In the genomic region with DNA sequence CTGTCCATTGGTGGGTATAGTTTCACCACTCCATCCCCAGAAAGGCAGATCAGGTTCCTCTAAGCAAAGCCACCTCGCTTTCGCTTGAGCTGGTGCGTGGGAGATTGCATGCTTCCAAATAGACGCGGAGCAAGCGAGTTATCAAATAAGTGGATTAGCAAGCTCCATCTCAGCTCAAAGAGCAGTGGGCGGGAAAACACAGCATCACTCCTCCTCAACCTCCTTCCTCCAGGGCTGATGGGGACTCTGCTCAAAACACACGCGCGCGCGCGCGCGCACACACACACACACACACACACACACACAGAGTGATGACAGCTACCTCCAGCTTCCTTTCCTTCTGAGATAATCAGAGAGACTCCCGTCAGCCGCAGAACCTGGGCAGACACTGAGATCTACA, we compare ENCODE assay signal across 24 mouse cellular contexts. TPM values are rescaled to one million over a fixed set of nuclear protein-coding genes. Genes with fewer than 3 reads are reported as not detected.
DNase-seq lines count a peak whose midpoint lies in the region; ATAC-seq lines count a peak whose summit lies in the region.
"Had no signal": no experiment of that assay in that cellular context is flagged by ENCODE, and none has a peak within 500 bp of the region (broad histone marks: within the 10 kb centered on the region; RNA-seq: fewer than 3 reads in every experiment).

No protein-coding gene starts in this region.

- no peak overlapping the region for H3K9ac ChIP-seq in forebrain, embryonic 13.5 days
- H3K9ac ChIP-seq in liver, embryonic 11.5 days (ENCODE audit: low read depth, low read length): no peak overlapping the region
- H3K9ac ChIP-seq: embryonic facial prominence, embryonic 13.5 days; forebrain, postnatal 0 days; hindbrain, embryonic 13.5 days; intestine, embryonic 15.5 days; midbrain, embryonic 12.5 days; neural tube, embryonic 15.5 days had no signal

- H3K4me2 ChIP-seq in forebrain, embryonic 13.5 days: no peak overlapping the region
- H3K4me2 ChIP-seq in liver, embryonic 11.5 days: no peak overlapping the region
- H3K4me2 ChIP-seq: embryonic facial prominence, embryonic 13.5 days; heart, embryonic 11.5 days; hindbrain, embryonic 13.5 days; intestine, embryonic 15.5 days; midbrain, embryonic 12.5 days; neural tube, embryonic 15.5 days had no signal

- H3K9me3 ChIP-seq in forebrain, embryonic 13.5 days (replicated peaks): 0 out of 2 replicates have a peak, but pooled peaks cover 4% of the 10 kb centered on the region
- H3K9me3 ChIP-seq in liver, embryonic 11.5 days (ENCODE audit: control insufficient read depth, low read length): no peaks in the 10 kb centered on the region
- H3K9me3 ChIP-seq: G1E; hindbrain, embryonic 13.5 days; intestine, embryonic 15.5 days; midbrain, embryonic 12.5 days; neural tube, embryonic 15.5 days had no signal

- DNase-seq in frontal cortex, postnatal 25 days (ENCODE audit: low spot score in 2 of 2): no peak
- DNase-seq in left cerebral cortex, adult 11 months (ENCODE audit: low spot score): peak; percentile 63
- no peak for DNase-seq in left cerebral cortex, postnatal 10 days (ENCODE audit: extremely low spot score in 1 of 2, low spot score in 2 of 2)
- peak; percentile 40 to 47 for DNase-seq in frontal cortex, postnatal 10 days (ENCODE audit: low spot score in 2 of 2)
- peak; percentile 65 to 79 for DNase-seq in right cerebral cortex, postnatal 10 days (ENCODE audit: low spot score in 2 of 2)
- DNase-seq in liver, embryonic 11.5 days (ENCODE audit: low spot score): no peak
- DNase-seq: adrenal gland, adult 2 months; cerebellum, adult 18-20 months; forebrain, postnatal 0 days; heart, postnatal 14 days; lung, adult 2 months; thymus, postnatal 36 days had no signal

- peaks cover 5% of the 10 kb centered on the region; the same call in 1 of the 2 replicates for H3K36me3 ChIP-seq in forebrain, embryonic 13.5 days (ENCODE audit: poor library complexity, severe bottlenecking)
- H3K36me3 ChIP-seq in liver, embryonic 11.5 days (ENCODE audit: control insufficient read depth, insufficient read depth, low read length): no peaks in the 10 kb centered on the region
- H3K36me3 ChIP-seq: embryonic facial prominence, embryonic 13.5 days; G1E; hindbrain, embryonic 13.5 days; intestine, embryonic 15.5 days; neural tube, embryonic 15.5 days had no signal

- H3K4me3 ChIP-seq in forebrain, embryonic 13.5 days: no peak overlapping the region
- no peak overlapping the region for H3K4me3 ChIP-seq in liver, embryonic 11.5 days (ENCODE audit: low read depth, low read length)
- H3K4me3 ChIP-seq: embryonic facial prominence, embryonic 13.5 days; hindbrain, embryonic 13.5 days; intestine, embryonic 15.5 days; midbrain, embryonic 12.5 days; myocyte; neural tube, embryonic 15.5 days had no signal

- peak; percentile 72 for ATAC-seq in frontal cortex, adult (ENCODE audit: low TSS enrichment)
- ATAC-seq in forebrain, embryonic 13.5 days: no peak
- ATAC-seq in liver, embryonic 11.5 days (replicated peaks; ENCODE audit: low FRiP score): no peak
- ATAC-seq: CD4-positive, CD25-positive, alpha-beta regulatory T cell, adult 4 months; forebrain, postnatal 0 days; intestine, embryonic 15.5 days had no signal

- no peaks in the 10 kb centered on the region for H3K4me1 ChIP-seq in forebrain, embryonic 13.5 days
- no peaks in the 10 kb centered on the region for H3K4me1 ChIP-seq in liver, embryonic 11.5 days (replicated peaks; ENCODE audit: control insufficient read depth, insufficient read depth, low read length)
- H3K4me1 ChIP-seq: intestine, embryonic 15.5 days; midbrain, embryonic 12.5 days; neural tube, embryonic 15.5 days had no signal

- H3K27ac ChIP-seq in forebrain, embryonic 13.5 days: no peak overlapping the region
- H3K27ac ChIP-seq in liver, embryonic 11.5 days (ENCODE audit: low read depth, low read length): no peak overlapping the region
- H3K27ac ChIP-seq: embryonic facial prominence, embryonic 13.5 days; hindbrain, embryonic 13.5 days; intestine, embryonic 15.5 days; macrophage; midbrain, embryonic 12.5 days; neural tube, embryonic 15.5 days had no signal

- intact Hi-C loops in left cerebral cortex, postnatal 10 days (cut with DNase I): no loop called here

- H3K27me3 ChIP-seq in forebrain, embryonic 13.5 days: peaks cover 7% of the 10 kb centered on the region; the same call in 1 of the 2 replicates
- H3K27me3 ChIP-seq in liver, embryonic 11.5 days (replicated peaks; ENCODE audit: control insufficient read depth, insufficient read depth, low read length): peaks cover 14% of the 10 kb centered on the region
- H3K27me3 ChIP-seq: hindbrain, embryonic 13.5 days; intestine, embryonic 15.5 days; neural tube, embryonic 15.5 days had no signal

- 73% methylated on average over 17 of the region's 17 CpGs for WGBS in forebrain, embryonic 13.5 days
- WGBS in liver, embryonic 11.5 days: 64% methylated on average over 17 of the region's 17 CpGs

RNA-seq across cellular contexts. Expression of gene Ntng2, which starts 13.5 kb away (rescaled TPM):
- total RNA-seq in left cerebral cortex, postnatal 10 days (2021): 100 to 1,000 TPM; 117 to 119 TPM
- polyA plus RNA-seq in forebrain, embryonic 13.5 days (2015; fragmentation: Nextera tagmentation; extraction: Ambion mirVana): 6.2 and 8.4 TPM in 2 replicates
- not detected in 2 replicates for polyA plus RNA-seq in liver, embryonic 11.5 days (2014; fragmentation: Nextera tagmentation; extraction: Ambion mirVana)
- polyA plus RNA-seq: G1E; heart, embryonic 11.5 days had no signal

Comparison
In these comparisons a context has a peak if more than half of its experiments do, and no peak if none do; other contexts are left out.
1. DNase-seq: peak in left cerebral cortex, adult 11 months (single experiment), frontal cortex, postnatal 10 days (2 of 2) and right cerebral cortex, postnatal 10 days (2 of 2); none in frontal cortex, postnatal 25 days (0 of 2), left cerebral cortex, postnatal 10 days (0 of 2) and liver, embryonic 11.5 days (single experiment).